Mouse (Mus musculus) cortical plate, adult 2 months (tissue): ENCODE results near the gene Tmem115. TPM values are rescaled to one million over a fixed set of nuclear protein-coding genes. Genes with fewer than 3 reads are reported as not detected.
"Not testable (repeated sequence)": the region's sequence is repeated elsewhere in the genome, so short reads cannot be mapped to it uniquely, and the experiment has no call there.

Experiments used
- H3K27ac ChIP-seq: fragments of 200-500 bp; 2 replicates; pipeline ENCODE4 v1.5.1; 2012; ENCODE audit warnings: low read length, control low read depth, inconsistent platforms; ENCODE audit not compliant: insufficient read depth
- H3K4me1 ChIP-seq: fragments of 200-500 bp; 2 replicates; pipeline ENCODE4 v1.6.1; 2011; ENCODE audit warnings: low read length; ENCODE audit not compliant: control insufficient read depth, insufficient read depth
- H3K4me3 ChIP-seq: fragments of 200-500 bp; 2 replicates; pipeline ENCODE4 v1.5.1; 2011; ENCODE audit warnings: mild to moderate bottlenecking, low read length, control low read depth; ENCODE audit not compliant: insufficient read depth
- CTCF ChIP-seq: fragments of 200-500 bp; IDR thresholded peaks from 2 replicates; pipeline ENCODE4 v1.5.1; 2011; ENCODE audit warnings: mild to moderate bottlenecking, control low read depth, low read length; ENCODE audit not compliant: insufficient read depth; ENCODE audit errors: extremely low read depth
- POLR2A ChIP-seq: fragments of 200-500 bp; IDR thresholded peaks from 2 replicates; pipeline ENCODE4 v1.6.1; 2011; ENCODE audit warnings: mild to moderate bottlenecking, low read length, control low read depth; ENCODE audit not compliant: insufficient read depth; ENCODE audit errors: extremely low read depth
- polyA plus RNA-seq: library from polyadenylated mRNA; depleted of rRNA; stranded (reverse); fragments of >200 nt; gene quantifications from 2 replicates; pipeline ENCODE4 v1.2.3, GENCODE M21; 2012

The Tmem115 gene
- polyA plus RNA-seq, 1 experiment: 36.5 TPM

GRCm38 (mm10) chr9:107554319-107554825 lies 20.6 kb downstream of the Tmem115 start:
- peak overlapping the region; percentile 66 for H3K4me3 ChIP-seq
- TF ChIP-seq CTCF (no peak), POLR2A (peak; percentile 90)
- H3K4me1 ChIP-seq: peaks cover 1% of the 10 kb centered on the region; the same call in 1 of the 2 replicates
- H3K27ac ChIP-seq: peak overlapping the region; percentile 61

DNA sequence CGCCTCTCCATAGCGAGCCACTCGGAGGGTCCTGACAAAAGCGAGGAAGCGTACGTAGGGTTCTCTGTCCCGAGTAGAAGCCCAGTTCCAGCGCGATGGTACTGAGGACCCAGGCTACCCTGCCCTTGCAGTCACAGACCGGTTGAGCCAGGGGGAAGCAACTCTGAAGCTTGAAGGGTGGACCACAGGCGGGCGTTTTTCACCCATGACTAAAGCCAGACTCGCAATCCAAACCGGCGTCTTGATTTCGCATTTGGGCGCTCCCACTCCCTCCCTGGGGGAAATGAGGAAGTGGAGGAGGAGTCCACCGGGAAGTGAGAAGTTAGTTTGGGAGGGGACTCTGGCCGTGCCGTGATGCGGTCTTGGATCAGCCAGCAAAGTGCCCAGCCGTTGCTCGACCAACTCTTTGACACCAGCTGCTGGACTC lies 21.3 kb downstream of the Tmem115 start:
- H3K4me1 ChIP-seq: peaks cover 1% of the 10 kb centered on the region; the same call in 1 of the 2 replicates
- peak overlapping the region; percentile 66 for H3K4me3 ChIP-seq
- TF ChIP-seq POLR2A: no peak
- TF ChIP-seq CTCF: no peak
- peak overlapping the region; percentile 61; the same call in 1 of the 2 replicates for H3K27ac ChIP-seq

DNA sequence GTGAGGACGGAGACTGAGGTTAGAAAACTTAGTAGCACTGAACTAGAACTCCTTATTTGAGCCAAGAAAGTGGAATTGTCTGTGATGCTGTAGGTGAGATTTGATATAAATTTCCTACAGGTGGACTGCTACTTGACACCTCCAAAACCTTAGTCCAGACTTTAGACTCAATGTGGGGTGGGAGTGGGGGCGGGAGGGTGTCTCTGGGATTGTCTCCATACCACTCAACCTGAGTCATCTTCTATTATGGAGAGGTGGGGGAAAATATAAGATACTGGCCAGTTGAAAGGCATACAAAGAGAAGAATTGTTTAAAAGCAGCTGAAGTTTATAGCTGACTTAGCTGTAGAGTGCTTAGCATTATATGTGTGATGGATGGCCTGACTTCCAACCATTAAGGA lies 22.0 kb downstream of the Tmem115 start:
- H3K27ac ChIP-seq: no peak overlapping the region
- H3K4me3 ChIP-seq: peak overlapping the region; percentile 66
- H3K4me1 ChIP-seq: peaks cover 1% of the 10 kb centered on the region; the same call in 1 of the 2 replicates
- TF ChIP-seq CTCF: no peak
- no peak for TF ChIP-seq POLR2A

DNA sequence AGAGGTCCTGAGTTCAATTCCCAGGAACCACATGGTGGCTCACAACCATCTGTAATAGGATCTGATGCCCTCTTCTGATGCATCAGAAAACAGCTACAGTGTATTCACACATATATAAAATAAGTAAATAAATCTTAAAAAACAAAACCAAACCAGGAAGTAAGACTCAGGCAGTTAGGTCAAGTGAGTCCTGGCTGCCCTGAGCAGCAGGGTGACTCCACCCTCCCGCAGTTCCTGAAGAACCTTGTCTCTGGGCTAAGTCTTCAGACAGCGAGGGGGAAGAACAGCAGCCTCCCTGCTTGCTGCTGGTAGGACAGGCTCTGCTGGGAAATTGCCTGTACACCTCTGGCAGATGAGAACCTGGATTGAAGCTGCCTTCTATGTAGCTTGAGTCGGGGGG lies 22.6 kb downstream of the Tmem115 start:
- Histone ChIP-seq H3K27ac (no peak overlapping the region), H3K4me1 (peaks cover 1% of the 10 kb centered on the region; the same call in 1 of the 2 replicates), H3K4me3 (no peak overlapping the region)
- TF ChIP-seq POLR2A (no peak), CTCF (no peak)

- H3K4me3 ChIP-seq: peak within 1 kb of the TSS; percentile 36
- H3K4me1 ChIP-seq: peaks cover 4% of the 10 kb centered on the region; the same call in 1 of the 2 replicates
- no peak within 1 kb of the TSS for H3K27ac ChIP-seq
- peak; percentile 90 for TF ChIP-seq POLR2A
- TF ChIP-seq CTCF: no peak
Observed at GRCm38 (mm10) chr9:107563029-107563581, 29.4 kb downstream of the Tmem115 start, which contains the start of gene Tusc2. Gene Tusc2, plus strand, starts transcription at chr9:107563255.

DNA sequence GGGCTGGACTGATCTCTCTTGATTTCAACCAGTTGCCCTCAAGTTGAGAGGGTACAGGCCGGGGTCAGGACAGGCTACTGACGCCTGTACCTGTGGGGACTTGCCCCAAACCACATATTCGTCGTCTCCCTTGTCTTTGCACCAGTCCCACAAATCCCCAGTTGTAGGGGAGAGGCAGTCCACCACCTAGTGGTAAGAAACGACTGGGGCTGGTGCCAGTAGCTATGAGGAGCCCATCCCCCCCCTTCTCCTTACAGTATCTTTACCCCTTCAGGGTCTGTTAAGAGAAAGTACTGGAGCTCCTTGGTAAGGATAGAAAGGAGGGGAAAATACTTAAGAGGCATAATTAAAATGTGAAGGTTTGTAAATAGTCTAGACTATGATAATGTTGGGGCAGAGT lies 31.8 kb downstream of the Tmem115 start:
- H3K27ac ChIP-seq, H3K4me3 ChIP-seq: not testable (repeated sequence)
- peaks cover 11% of the 10 kb centered on the region for H3K4me1 ChIP-seq

DNA sequence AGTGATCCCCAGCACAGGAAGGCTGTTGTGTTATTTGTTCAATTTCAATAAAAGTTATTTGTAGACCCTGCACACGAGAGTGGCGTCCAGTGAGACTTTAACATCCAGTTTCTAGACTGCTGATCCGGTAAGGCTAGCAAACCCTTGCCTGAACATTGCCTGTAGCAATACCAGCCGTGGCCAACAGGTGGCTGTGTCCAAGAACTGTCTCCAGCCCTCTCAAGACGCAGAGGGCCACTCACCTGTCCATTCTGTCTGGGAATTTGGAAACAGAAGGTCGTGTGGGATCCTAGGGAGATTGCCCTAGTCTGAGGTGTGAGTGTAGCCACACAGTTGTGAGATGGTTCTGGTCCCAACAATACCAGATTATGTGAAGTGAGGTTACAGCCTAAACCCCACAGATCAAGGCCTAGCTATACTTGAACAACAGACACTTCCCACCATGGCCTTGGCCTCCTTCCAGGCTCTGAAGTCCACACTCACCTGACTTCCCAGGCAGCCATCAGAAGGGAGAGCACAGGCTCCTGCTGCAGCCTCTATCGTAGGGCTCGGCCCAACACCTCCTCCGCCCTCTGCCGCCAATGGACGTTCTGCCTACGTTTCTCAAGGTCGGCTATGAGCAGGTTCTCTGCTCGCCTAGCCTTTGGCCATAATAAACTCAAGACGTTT lies 32.4 kb downstream of the Tmem115 start:
- Histone ChIP-seq H3K4me3 (no peak overlapping the region), H3K27ac (peak overlapping the region; percentile 51), H3K4me1 (peaks cover 11% of the 10 kb centered on the region)
- TF ChIP-seq CTCF (peak; percentile 80), POLR2A (no peak)

GRCm38 (mm10) chr9:107566855-107567254 lies 33.1 kb downstream of the Tmem115 start:
- Histone ChIP-seq H3K27ac (no peak overlapping the region), H3K4me3 (no peak overlapping the region), H3K4me1 (peaks cover 11% of the 10 kb centered on the region)
- 0 out of 2 replicates have a peak, but pooled peaks have one; percentile 24 for TF ChIP-seq POLR2A
- TF ChIP-seq CTCF: no peak

GRCm38 (mm10) chr9:107567702-107568319 lies 34.1 kb downstream of the Tmem115 start, which contains the start of gene Hyal2:
Gene Hyal2, plus strand, starts transcription at chr9:107567945.
- no peak for TF ChIP-seq CTCF
- TF ChIP-seq POLR2A: no peak
- H3K4me1 ChIP-seq: peaks cover 11% of the 10 kb centered on the region

More at GRCm38 (mm10) chr9:107567702-107568319, 34.1 kb downstream of the Tmem115 start, which contains the start of gene Hyal2:
- peak within 1 kb of the TSS; percentile 89 for H3K4me3 ChIP-seq
- peak within 1 kb of the TSS; percentile 81 for H3K27ac ChIP-seq
